Mouse (Mus musculus) gastrocnemius, postnatal 36 days (tissue): ENCODE results near the gene Itgav. TPM values are rescaled to one million over a fixed set of nuclear protein-coding genes. Genes with fewer than 3 reads are reported as not detected.

Experiments
- DNase-seq, 2 experiments: peaks; one replicate each; pipeline ENCODE4 v3.0.0; 2022
- intact Hi-C: fragments of 180-260 bp; cut with DNase I; formaldehyde crosslinking; loops from one replicate; pipeline ENCODE4 v1.15.1; 2025
- long read RNA-seq, 2 experiments: library from polyadenylated mRNA; stranded (forward); transcript quantifications; one replicate each; pipeline ENCODE4 v2.0.0; 2021
- total RNA-seq, 2 experiments: library from RNA; stranded (reverse); gene quantifications; 2 replicates each; pipeline ENCODE4 v1.2.3; 2021

The Itgav gene
- total RNA-seq = 10 to 100 TPM; 39.4 to 48.9 TPM
- long read RNA-seq, experiment 1, partial matches to known transcripts = 1 of 9 reads
- long read RNA-seq, experiment 1, other reads (novel, unspliced or antisense) = 8 of 9 reads
- long read RNA-seq, experiment 2, full-length matches to known transcripts = 1 of 6 reads
- long read RNA-seq, experiment 2, partial matches to known transcripts = 0 of 6 reads
- long read RNA-seq, experiment 2, other reads (novel, unspliced or antisense) = 5 of 6 reads

DNA sequence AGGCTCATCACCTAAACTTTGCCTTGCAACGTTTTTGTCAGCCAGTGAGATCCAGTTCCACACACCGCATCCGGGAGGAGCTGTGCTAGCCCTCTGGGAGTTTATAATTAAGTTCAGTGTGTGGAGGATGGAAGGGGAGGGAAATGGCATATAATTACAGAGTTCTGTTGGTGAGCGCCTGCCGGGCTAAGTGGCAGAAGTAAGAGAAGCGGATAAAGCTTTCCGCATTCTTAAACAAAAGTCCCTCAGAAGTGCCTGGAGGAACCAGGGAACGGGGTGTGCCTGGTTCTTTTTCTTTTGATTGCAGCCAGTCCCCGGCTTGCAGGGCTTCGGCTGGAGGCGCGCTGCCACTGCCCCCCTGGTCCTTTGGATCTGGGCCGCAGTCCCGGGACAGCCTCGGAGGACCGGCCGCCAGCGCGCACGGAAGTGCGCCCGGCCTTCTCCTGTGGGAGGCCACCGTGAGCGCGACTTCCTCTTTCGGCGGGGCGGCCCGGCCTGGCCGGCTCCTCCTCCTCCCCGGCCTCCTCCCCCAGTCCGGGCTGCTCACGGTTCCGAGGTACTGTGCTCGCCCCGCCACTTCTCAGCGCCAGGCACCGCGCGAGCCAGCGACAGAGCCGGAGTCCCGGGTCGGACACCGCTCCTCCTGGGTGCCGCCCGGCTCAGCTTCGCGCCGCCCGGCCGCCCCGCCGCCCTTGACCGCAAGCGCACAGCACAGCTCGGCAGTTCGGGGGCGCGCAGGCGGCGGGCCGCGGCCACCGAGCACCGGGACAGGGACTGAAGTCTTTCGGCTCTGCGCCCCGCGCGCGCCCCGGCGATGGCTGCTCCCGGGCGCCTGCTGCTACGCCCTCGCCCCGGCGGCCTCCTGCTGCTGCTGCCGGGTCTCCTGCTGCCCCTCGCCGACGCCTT is at the start of gene Itgav:
TSS of gene Itgav (plus strand) at position 477 of the 906 bp plus-strand sequence.
- DNase-seq = peak; percentile 91 to 93
- intact Hi-C loops = loop anchor here (2.0 kb wide), 1 partner anchor 79 kb away; the partner anchor contains the start of gene Zc3h15

DNA sequence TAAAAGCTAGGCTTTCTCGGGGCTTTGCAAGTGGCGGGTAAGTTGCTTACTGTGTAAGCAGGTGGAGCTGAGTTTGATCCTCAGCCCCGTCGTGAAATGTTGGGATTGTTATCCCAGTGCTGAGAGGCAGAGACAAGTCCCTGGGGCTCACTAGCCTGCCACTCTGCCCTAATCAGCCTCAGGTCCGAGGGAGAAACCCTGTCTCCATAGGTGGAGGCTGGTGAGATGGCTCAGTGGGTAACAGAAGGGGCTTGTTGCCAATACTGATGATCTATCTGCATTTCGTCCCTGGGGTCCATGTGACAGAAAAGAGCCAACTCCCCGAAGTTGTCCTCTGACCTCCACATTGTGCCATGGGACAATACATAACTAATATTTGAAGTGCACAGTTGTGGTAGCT is 49.8 kb upstream of the Itgav start:
- DNase-seq = no peak
- intact Hi-C loops = no loop called here

GRCm38 (mm10) chr2:83674896-83675295 is 49.3 kb upstream of the Itgav start:
- intact Hi-C loops = no loop called here
- no peak for DNase-seq

DNA sequence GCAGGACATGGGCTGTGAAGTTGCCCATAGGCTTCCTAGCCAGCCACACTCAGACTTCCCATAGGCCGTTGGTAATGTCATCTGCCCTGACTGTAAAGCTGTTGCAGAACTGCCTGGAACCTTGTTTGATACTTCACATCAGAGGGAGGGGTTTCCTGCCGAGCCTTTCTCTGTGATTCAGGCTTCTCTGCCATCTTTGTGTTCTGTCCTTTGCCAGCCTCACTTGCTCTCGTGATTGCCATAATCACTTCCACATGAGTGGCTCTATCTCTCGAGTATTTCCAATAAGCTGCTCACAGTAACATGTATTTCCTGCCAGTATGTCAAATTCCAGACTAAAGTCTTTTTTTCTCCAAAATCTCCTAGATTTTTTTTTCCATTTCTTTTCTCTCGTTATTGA is 48.5 kb upstream of the Itgav start:
- intact Hi-C loops = no loop called here

DNA sequence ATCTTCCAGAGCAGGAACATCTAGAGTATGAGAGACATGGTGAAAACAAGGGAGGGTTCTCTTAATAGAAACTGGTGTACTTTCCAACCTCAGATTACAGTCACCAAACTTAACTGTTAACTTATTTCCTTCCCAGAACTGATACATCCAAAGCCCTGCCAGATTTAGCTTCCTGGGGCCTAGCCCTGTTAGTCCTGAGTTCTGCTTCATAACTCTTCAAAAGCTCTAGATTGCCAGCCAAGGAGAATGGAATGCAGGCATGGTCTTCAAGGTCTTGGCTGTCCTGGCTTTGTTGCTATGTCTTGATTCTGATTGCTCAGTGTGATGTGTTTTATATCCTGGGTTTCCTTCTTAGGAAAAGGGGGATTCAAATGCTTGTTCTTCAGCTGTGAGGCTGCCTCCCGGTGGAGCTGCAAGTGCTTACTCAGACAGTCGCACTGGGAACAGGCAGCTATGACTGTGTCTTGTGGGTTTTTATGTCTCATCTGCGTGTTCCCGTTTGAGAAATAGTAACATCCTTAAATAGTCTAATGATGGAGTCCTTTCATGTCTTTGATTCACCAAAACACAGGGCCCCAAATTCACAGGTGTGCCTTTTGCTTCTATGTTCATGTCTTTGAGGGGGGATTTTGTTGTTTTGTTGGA is 47.8 kb upstream of the Itgav start:
- DNase-seq = no peak
- intact Hi-C loops = no loop called here

More for the DNA sequence above, 48.5 kb upstream of the Itgav start:
- no peak for DNase-seq

DNA sequence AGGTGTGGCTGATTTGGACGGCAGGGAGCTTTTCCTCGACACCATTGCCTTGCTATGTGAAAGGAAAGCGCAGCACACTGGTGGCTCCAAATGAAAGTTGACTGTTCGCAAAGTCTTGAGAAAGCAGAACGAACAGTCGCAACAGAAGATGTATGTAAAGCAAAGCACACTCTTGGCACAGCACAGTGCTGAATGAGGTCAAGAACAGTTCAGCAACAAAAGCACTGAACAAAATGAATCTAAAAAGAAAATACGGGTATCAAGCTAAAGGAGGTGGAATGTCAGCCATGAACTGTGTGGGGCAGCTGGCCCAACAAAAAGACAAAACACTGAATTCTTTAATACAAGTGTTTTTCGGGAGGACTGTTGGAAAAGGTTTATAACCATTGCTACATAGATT is 42.9 kb upstream of the Itgav start:
- intact Hi-C loops = no loop called here
- DNase-seq = no peak

GRCm38 (mm10) chr2:83681785-83682184 is 42.4 kb upstream of the Itgav start:
- intact Hi-C loops = no loop called here
- no peak for DNase-seq

DNA sequence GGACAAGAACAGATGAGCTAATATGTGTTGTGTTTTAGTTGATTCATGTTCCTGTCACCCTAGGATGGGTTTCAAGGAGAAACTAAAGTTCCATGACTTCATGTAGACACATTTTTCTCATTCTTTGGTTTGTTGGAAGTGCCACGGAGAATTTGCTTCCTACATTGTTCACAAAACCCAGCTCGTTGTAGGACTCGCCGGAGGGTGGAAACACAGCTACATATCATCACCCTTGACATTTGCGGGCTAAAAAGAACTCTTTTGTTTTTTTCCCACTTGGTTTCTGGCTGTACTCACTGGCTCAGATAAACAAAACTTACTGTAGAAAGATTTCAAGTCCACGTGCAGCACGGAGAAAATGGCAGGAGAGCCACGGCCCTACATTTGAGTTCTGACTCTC is 41.9 kb upstream of the Itgav start:
- intact Hi-C loops = no loop called here
- no peak for DNase-seq

DNA sequence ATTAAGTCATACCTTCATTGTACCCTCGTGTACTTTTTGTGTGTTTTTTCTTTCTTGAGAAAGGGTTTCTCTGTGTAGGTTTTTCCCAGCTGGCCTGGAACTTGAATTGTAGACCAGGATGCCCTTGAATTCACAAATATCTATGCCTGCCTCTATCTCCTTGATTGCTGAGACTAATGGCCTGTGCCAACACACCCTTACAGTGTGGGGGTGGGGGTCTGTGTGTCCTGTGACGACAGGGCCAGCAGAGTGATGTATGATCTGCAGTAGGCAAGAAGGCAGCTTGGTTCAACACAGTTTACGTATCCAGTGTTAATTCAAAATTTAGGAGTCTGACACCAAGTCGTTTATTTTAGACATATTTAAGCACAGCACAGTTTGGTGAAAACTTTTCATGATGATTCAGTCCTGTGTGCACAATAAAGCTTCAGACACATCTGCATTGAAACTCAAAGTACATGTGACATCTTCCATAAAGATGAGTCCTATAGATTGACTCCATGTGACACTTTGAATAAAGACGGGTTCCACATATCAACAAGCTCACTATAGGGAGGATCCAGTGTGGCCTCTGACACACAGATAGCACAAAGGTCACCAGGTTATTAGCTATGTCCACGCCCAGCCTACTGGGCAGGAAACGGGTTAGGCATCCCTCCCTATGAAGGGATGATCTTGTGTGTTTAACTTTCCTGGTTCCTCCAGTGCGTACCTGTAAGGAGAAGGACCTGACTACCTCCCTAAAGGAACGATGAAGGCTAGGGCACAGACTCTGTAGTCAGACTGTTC is 40.3 kb upstream of the Itgav start:
- DNase-seq = no peak
- intact Hi-C loops = no loop called here

DNA sequence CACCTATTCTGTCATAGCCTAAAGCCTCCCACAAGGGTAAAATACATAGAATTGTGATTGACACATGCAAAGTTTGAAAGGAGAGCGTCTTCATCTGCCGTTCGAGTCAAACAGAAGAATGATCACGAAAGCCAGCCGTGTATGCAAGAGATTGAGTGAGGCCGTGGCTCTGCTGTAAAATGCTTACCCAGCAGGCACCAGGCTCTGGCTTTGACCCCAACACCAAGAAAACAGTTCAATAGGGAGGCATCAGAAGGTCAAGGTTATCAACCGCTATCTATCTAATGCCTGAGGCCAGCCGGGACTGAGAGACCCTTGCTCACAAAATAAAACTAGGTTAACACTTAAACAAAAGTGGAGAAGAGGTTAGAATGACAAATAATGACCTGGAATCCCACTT is 39.5 kb upstream of the Itgav start:
- intact Hi-C loops = no loop called here
- no peak for DNase-seq

DNA sequence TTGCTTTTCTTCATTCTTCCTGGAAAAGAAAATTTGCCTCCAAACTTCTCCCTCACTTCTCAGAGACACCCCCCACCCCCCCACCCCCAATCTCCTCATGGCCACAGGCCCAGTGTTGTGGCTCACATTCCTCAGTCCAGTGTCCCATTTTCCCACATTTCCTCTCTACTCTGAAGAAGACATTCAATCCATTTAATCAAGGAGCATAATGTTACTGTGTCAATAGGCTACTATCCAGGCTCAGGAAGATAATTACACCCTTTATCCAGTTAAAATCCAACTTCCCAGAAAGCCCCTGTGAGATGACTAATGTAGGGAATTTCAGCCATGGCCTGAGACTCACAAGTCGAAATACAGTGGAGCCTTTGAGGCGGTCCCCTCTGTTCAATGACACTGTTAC is 33.8 kb upstream of the Itgav start:
- no peak for DNase-seq
- intact Hi-C loops = no loop called here

DNA sequence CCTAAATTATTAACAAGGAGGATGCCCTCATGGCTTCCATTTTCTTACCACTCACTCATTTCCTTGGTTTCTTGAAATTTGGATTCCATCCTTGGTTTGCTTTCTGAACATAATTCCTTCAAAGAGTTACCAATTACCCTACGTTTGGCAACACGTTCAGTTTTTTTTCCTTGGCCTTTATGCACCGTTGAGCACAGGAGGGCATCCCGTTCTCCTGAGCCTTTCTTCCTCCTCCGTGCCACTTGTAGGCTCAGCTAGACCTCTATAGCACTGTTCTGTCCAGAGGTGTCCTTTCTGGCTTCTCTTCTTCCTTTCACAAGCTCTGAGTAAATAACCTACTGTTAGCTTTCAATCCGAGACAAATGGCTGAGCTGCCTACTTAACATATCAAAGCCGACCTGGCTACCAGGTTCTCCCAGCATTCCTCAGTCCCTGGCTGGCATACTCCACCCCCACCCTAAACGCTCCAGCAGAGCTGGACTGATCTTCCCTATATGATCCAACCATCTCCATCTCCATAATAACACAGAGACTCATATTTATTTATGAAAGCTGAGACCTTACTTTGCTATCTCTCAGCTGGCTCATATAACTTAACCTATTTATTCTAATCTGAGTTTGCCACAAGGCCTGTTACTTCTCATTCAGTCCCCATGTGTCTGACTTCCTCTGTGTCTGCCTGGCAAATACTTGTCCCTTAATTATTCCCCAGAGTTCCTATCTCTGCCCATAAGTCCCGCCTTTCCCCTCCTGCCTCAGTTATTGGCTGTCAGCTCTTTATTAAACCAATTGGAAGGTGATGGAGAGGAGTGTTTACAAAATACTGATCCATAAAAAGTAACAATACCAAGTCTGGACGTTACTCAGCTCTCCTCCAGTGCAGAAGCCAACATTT is 31.3 kb upstream of the Itgav start:
- DNase-seq = no peak
- intact Hi-C loops = no loop called here

GRCm38 (mm10) chr2:83694061-83694460 is 30.1 kb upstream of the Itgav start:
- intact Hi-C loops = no loop called here
- DNase-seq = no peak

DNA sequence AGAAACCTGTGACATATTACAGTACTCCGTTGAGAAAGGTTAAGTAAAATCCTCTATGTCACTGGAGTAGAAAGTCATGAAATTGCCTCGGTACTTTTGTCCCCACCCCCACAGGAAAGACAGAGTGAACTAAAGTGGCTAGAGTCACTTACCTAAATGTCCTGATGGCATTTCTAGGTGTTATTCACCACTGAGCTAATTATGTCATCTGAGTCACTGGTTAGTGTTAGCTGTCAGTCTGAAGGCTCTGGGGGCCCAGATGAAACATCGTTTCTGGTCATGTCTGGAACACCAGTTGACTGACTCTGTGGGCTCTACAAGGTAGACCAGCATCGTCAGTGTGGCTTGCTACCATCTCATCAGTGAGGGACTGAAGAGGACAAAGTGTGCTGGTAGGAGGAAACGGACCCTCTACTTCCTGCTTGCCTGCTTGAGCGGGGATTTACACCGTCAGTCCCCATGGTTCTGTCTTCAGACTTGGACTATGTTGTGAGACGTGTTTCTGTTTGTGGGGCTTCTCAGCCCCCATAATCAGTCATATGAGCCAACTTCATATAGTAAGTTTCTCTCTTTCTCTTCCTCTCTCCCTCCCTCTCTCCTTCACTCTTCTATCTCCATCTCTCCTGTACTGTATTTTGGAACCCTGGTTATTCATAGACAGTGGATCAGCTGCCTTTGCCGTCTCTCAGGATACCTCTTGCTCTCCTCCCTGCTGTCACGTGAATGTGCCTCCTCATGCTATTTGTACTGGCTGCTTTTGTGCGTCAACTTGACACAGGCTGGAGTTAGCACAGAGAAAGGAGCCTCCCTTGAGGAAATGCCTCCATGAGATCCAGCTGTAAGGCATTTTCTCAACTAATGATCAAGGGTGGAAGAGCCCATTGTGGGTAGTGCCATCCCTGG is 28.6 kb upstream of the Itgav start:
- no peak for DNase-seq
- intact Hi-C loops = no loop called here

GRCm38 (mm10) chr2:83698484-83698883 is 25.7 kb upstream of the Itgav start:
- intact Hi-C loops = no loop called here
- no peak for DNase-seq

DNA sequence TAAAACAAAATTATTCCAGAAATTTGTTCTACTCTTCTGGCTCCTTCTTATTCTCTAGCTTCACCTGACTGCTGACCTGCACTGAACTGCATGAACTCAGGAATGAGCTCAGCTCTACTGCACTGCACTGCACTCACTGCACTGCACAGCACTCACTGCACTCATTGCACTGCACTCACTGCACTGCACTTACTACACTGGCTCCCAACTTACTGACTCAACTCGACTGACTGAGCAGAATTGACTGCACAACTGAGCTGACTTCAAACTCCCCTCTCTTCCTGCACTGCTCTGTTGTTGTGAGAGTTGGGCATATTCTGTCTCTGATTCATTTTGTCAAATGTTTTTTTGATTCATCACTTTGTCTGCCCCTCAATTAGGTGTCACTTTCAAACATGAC is 24.9 kb upstream of the Itgav start:
- no peak for DNase-seq
- intact Hi-C loops = no loop called here

GRCm38 (mm10) chr2:83700667-83701066 is 23.5 kb upstream of the Itgav start:
- DNase-seq = no peak
- intact Hi-C loops = no loop called here

DNA sequence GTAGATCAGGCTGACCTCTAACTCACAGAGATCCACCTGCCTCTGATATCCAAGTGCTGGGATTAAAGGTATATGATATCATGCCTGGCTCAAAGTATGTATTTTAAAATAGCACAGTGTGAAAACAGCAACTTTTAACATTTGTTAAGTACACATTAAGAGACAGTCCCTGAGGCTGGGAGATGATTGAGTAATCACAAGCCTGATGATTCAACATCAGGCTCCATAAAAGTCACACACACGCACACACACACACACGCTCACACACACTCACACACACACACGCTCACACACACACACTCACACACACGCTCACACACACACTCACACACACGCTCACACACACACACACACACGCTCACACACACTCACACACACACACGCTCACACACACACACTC is 21.8 kb upstream of the Itgav start:
- DNase-seq = no peak
- intact Hi-C loops = no loop called here
